Mouse (Mus musculus) cerebellum, adult 2 months (tissue): ENCODE data around the gene Pcdh7. TPM values are rescaled to one million over a fixed set of nuclear protein-coding genes. Genes with fewer than 3 reads are reported as not detected.

Experiments used
- DNase-seq, 2 experiments: peaks; one replicate each; pipeline ENCODE4 v3.0.0; 2021
- H3K27ac ChIP-seq: fragments of 200-500 bp; 2 replicates; pipeline ENCODE4 v1.5.1; 2012; ENCODE audit warnings: low read length, control low read depth, inconsistent platforms; ENCODE audit not compliant: insufficient read depth
- H3K27me3 ChIP-seq: fragments of 200-500 bp; 2 replicates; pipeline ENCODE4 v1.6.1; 2012; ENCODE audit warnings: inconsistent platforms, mild to moderate bottlenecking, low read length, moderate library complexity; ENCODE audit not compliant: control insufficient read depth, insufficient read depth
- H3K4me1 ChIP-seq: fragments of 200-500 bp; 2 replicates; pipeline ENCODE4 v1.6.1; 2011; ENCODE audit warnings: low read length; ENCODE audit not compliant: control insufficient read depth, insufficient read depth
- H3K4me3 ChIP-seq: fragments of 200-500 bp; replicated peaks from 2 replicates; pipeline ENCODE3; 2011; ENCODE audit warnings: mild to moderate bottlenecking, low read depth, low read length, control low read depth; ENCODE audit not compliant: insufficient read depth
- CTCF ChIP-seq: fragments of 200-500 bp; IDR thresholded peaks from 2 replicates; pipeline ENCODE4 v1.5.1; 2011; ENCODE audit warnings: low read depth, mild to moderate bottlenecking, control low read depth, low read length, moderate library complexity, borderline replicate concordance; ENCODE audit not compliant: insufficient read depth
- POLR2A ChIP-seq: fragments of 200-500 bp; IDR thresholded peaks from 2 replicates; pipeline ENCODE4 v1.6.1; 2011; ENCODE audit warnings: low read length, control low read depth, borderline replicate concordance; ENCODE audit not compliant: insufficient read depth
- WGBS: fragments of 180-500 bp; shearing (Covaris S2); methylation state at CpG from one replicate; pipeline ENCODE4 v1.1.7; 2018; 5-methylcytosine and 5-hydroxymethylcytosine counted together
- polyA plus RNA-seq: library from polyadenylated mRNA; depleted of rRNA; stranded (reverse); fragments of >200 nt; gene quantifications from 2 replicates; pipeline ENCODE4 v1.2.3, GENCODE M21; 2012

Gene Pcdh7
- polyA plus RNA-seq, 1 experiment, result 21.6 TPM

- Histone ChIP-seq H3K4me1 (peaks cover 9% of the 10 kb centered on the region; the same call in 1 of the 2 replicates), H3K27me3 (peaks cover 3% of the 10 kb centered on the region; the same call in 1 of the 2 replicates), H3K27ac (no peak overlapping the region), H3K4me3 (peak overlapping the region; percentile 96)
- DNase-seq, result peak; percentile 34 to 48
- WGBS, result under 1% methylated on average over 29 of the region's 29 CpGs
- no peak for TF ChIP-seq CTCF
- TF ChIP-seq POLR2A, result no peak
These were observed 1.1 kb upstream of the Pcdh7 start for GRCm38 (mm10) chr5:57716421-57717237.

GRCm38 (mm10) chr5:57717238-57717905 is 395 bp upstream of the Pcdh7 start:
- DNase-seq, result peak; percentile 59 to 62
- peaks cover 3% of the 10 kb centered on the region; the same call in 1 of the 2 replicates for H3K27me3 ChIP-seq
- WGBS, result under 1% methylated on average over 53 of the region's 53 CpGs
- H3K27ac ChIP-seq, result no peak overlapping the region
- H3K4me1 ChIP-seq, result peaks cover 9% of the 10 kb centered on the region; the same call in 1 of the 2 replicates
- H3K4me3 ChIP-seq, result peak overlapping the region; percentile 96
- TF ChIP-seq CTCF, result no peak
- TF ChIP-seq POLR2A, result no peak

GRCm38 (mm10) chr5:57718876-57719593 is 1.3 kb downstream of the Pcdh7 start:
- TF ChIP-seq CTCF (no peak), POLR2A (no peak)
- DNase-seq, result peak; percentile 42 to 50
- under 1% methylated on average over 54 of the region's 54 CpGs for WGBS
- no peak overlapping the region for H3K27ac ChIP-seq
- H3K4me3 ChIP-seq, result peak overlapping the region; percentile 96
- peaks cover 3% of the 10 kb centered on the region; the same call in 1 of the 2 replicates for H3K27me3 ChIP-seq
- peaks cover 9% of the 10 kb centered on the region; the same call in 1 of the 2 replicates for H3K4me1 ChIP-seq

GRCm38 (mm10) chr5:57719594-57720185 is 1.9 kb downstream of the Pcdh7 start:
- H3K4me3 ChIP-seq, result peak overlapping the region; percentile 96
- H3K27ac ChIP-seq, result no peak overlapping the region
- WGBS, result 1% methylated on average over 58 of the region's 59 CpGs
- peaks cover 9% of the 10 kb centered on the region; the same call in 1 of the 2 replicates for H3K4me1 ChIP-seq
- H3K27me3 ChIP-seq, result peaks cover 3% of the 10 kb centered on the region; the same call in 1 of the 2 replicates
- peak in 1 of 2 experiments; percentile 49 for DNase-seq
- TF ChIP-seq CTCF, result no peak
- no peak for TF ChIP-seq POLR2A

DNA sequence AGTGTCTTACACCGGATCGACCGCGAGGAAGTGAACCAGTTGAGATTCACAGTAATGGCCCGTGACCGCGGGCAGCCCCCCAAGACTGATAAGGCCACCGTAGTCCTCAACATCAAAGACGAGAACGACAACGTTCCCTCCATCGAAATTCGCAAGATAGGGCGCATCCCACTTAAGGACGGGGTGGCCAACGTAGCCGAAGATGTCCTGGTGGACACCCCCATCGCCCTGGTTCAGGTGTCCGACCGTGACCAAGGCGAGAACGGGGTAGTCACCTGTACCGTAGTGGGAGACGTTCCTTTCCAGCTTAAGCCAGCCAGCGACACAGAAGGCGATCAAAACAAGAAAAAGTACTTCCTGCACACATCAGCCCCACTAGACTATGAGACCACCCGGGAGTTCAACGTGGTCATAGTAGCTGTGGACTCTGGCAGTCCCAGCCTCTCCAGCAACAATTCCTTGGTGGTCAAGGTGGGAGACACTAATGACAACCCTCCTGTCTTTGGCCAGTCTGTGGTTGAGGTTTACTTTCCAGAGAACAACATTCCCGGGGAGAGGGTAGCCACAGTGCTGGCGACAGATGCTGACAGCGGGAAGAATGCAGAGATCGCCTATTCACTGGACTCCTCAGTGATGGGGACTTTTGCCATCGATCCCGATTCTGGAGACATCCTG is 2.6 kb downstream of the Pcdh7 start:
- H3K27ac ChIP-seq, result no peak overlapping the region
- DNase-seq, result peak; percentile 9 to 18
- peaks cover 3% of the 10 kb centered on the region; the same call in 1 of the 2 replicates for H3K27me3 ChIP-seq
- H3K4me3 ChIP-seq, result peak overlapping the region; percentile 39
- peaks cover 6% of the 10 kb centered on the region; the same call in 1 of the 2 replicates for H3K4me1 ChIP-seq
- 8% methylated on average over 34 of the region's 34 CpGs for WGBS
- TF ChIP-seq POLR2A, result no peak
- TF ChIP-seq CTCF, result no peak

- Histone ChIP-seq H3K27me3 (peaks cover 3% of the 10 kb centered on the region; the same call in 1 of the 2 replicates), H3K27ac (no peak overlapping the region), H3K4me1 (peaks cover 5% of the 10 kb centered on the region; the same call in 1 of the 2 replicates), H3K4me3 (no peak overlapping the region)
- 77% methylated on average over 8 of the region's 8 CpGs for WGBS
- TF ChIP-seq CTCF, result no peak
- no peak for TF ChIP-seq POLR2A
- DNase-seq, result no peak
These were observed 3.5 kb downstream of the Pcdh7 start for GRCm38 (mm10) chr5:57721148-57721712.

GRCm38 (mm10) chr5:57721927-57722326 is 4.2 kb downstream of the Pcdh7 start:
- DNase-seq, result no peak
- no peak overlapping the region for H3K27ac ChIP-seq
- no peak for TF ChIP-seq POLR2A
- TF ChIP-seq CTCF, result no peak
- H3K4me3 ChIP-seq, result no peak overlapping the region
- H3K27me3 ChIP-seq, result peaks cover 3% of the 10 kb centered on the region; the same call in 1 of the 2 replicates
- H3K4me1 ChIP-seq, result peaks cover 5% of the 10 kb centered on the region; the same call in 1 of the 2 replicates
- 68% methylated on average over 6 of the region's 6 CpGs for WGBS
